Mouse (Mus musculus) gastrocnemius, postnatal 25 days (tissue): ENCODE measurements around the gene Ccdc71l. TPM values are rescaled to one million over a fixed set of nuclear protein-coding genes. Genes with fewer than 3 reads are reported as not detected.

Source experiments
- DNase-seq: peaks from one replicate; pipeline ENCODE4 v3.0.0; 2022
- long read RNA-seq, 2 experiments: library from polyadenylated mRNA; stranded (forward); transcript quantifications; one replicate each; pipeline ENCODE4 v2.0.0; 2021
- total RNA-seq, 2 experiments: library from RNA; stranded (reverse); gene quantifications; 1 replicate in 1 of 2; 2 replicates in 1 of 2; pipeline ENCODE4 v1.2.3; 2021

Gene Ccdc71l
- total RNA-seq = 1 to 10 TPM; 3.5 to 4.2 TPM
- long read RNA-seq, experiment 1, full-length matches to known transcripts = 5 of 5 reads
- long read RNA-seq, experiment 1, partial matches to known transcripts = 0 of 5 reads
- long read RNA-seq, experiment 1, other reads (novel, unspliced or antisense) = 0 of 5 reads
- long read RNA-seq, experiment 2, full-length matches to known transcripts = 13 of 13 reads
- long read RNA-seq, experiment 2, partial matches to known transcripts = 0 of 13 reads
- long read RNA-seq, experiment 2, other reads (novel, unspliced or antisense) = 0 of 13 reads

GRCm38 (mm10) chr12:32378528-32379295, at the start of gene Ccdc71l:
Gene Ccdc71l (plus strand): TSS chr12:32378704.
- peak; percentile 85 for DNase-seq

DNA sequence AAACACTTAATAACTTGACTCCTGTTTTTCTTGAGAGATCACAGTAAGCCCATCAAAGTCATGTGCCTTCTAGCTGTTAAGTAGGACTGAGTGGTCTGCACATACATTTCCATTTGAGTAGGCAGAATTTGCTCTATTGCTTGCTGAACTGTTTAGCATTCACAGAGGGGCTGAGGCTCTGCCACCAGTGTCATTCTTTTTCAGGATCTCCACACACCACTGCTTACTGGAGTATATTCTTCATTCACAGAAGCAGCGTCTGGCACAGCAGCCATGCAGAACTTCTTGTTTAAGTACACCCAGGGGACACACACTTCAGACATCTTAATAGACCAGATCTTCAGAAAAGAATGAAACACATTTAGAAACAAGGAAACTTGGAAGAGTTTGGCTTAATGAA, 39.4 kb upstream of the Ccdc71l start:
- no peak for DNase-seq

DNA sequence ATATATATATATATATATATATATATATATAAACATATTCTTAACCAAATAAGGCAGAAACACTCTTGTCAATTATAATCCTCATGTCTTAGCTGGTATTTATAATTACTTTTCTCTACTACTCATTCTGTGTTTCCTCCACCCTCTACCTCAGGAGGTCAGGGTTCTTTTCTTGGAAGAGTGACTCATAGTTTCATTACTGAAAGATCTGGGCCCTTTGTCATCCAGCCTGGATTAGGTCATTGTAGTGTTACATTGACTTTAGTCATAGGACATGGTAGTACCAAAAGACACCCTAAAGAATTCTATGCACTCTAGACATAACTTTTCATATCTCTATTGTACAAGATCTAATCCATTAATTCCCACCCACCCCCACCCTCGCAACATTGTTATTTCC, 35.0 kb upstream of the Ccdc71l start:
- DNase-seq = no peak

GRCm38 (mm10) chr12:32346121-32346520, 32.4 kb upstream of the Ccdc71l start:
- DNase-seq = no peak

DNA sequence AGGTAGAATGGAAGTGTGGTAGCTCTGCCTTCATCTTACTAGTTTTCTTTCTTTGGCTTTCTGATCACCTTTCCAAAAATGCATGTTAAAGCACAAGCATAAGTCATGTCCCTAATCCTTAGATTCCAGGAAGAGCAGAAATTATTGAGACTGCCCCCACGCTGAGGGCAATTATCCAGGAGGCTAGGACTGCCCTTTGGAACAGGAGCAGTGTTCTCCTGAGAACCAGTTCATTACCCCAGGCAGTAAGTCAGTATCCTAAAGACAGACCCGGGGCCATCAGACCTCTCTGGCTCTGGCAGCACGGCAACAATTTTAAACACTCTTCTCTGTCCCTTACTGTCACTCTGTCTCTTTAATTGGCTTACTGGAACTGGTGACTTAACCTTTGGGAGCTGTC, 30.0 kb upstream of the Ccdc71l start:
- DNase-seq = no peak

- DNase-seq = no peak
Observed at GRCm38 (mm10) chr12:32351874-32352273, 26.6 kb upstream of the Ccdc71l start.

DNA sequence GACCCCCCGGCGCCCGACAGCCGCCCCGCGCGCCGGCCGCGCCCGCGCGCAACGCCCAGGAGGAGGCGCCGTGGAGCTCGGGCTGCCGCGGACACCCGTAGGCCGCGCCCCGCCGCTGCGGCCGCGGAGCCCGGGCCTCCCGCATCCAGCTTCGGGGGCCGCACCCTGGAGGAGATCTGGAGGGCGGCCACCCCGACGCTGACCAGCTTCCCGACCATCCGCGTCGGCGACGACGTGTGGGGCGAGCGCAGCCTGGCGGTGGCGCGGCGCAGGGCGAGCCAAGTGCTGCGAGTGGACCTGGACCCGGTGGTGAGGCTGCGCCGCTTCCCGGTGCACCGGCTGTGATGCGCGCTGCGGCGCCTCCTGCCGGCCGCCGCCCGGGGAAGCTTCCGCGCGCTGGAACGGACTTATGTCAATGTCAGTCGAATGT, 807 bp downstream of the Ccdc71l start:
- peak; percentile 80 for DNase-seq

GRCm38 (mm10) chr12:32379731-32380130, 1.2 kb downstream of the Ccdc71l start:
- no peak for DNase-seq

- no peak for DNase-seq
Observed at GRCm38 (mm10) chr12:32380457-32380856, 2.0 kb downstream of the Ccdc71l start.

DNA sequence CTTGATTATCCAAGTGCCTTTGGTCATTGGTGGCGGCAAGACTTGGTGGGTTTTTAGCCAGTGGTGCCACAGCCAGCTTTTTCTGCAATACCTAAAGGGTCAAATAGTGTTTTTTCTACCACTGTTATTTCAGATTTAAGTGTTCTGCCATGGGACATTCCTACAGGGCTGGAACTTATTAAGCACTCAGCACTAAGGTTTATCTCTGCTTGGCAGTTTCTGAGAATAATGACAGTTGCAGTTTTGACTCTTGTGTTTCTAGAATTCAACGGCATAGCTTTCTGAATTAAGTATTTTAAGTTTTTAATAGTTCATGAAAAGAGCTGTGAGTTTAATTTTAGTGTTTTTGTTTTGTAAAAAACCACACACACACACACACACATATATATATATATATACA, 2.5 kb downstream of the Ccdc71l start:
- no peak for DNase-seq

DNA sequence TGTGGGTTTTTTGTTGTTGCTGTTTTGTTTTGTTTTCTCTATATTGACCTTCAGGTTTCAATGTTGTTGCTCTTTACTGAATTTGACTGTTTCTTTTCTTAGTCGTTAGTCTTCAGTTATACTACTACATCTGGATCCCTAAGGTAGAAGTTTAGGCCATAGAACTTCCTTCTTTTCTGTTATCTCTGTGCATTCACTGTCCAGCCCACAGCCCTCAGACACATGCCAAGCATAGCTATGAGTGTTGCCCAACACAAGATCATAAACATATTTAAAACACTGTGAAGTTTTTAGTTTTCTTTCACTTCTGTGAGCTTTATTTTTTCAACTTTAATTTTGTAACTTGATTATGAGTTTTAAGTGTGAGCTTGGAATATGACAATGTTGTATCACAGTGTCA, 41.0 kb downstream of the Ccdc71l start:
- no peak for DNase-seq

DNA sequence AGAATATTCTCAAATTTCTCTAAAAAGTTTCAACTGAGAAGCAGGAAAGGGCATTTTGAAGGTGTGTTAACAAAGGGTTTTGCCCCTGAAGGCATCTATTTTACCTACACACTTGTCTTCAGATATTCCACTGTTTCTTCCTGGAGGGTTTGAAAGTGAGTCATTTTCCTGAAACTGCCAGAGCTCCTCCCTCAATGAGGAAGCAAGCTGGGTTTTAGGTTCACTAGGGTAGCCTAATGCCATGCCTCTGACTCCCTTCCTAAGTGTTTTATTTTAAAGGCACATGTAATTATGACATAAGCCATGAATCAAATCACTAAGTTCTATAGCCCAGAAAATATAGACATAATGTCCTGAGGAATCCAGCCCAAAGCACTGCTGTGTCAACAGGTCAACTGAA, 49.3 kb downstream of the Ccdc71l start:
- DNase-seq = no peak

- no peak for DNase-seq
Observed at GRCm38 (mm10) chr12:32431004-32431403, 52.5 kb downstream of the Ccdc71l start.

Other genes starting within 250 kb of the Ccdc71l start
- 1 to 10 TPM in 1 of 2 experiments, under 1 TPM in 1; 0.69 to 1.2 TPM for gene Pik3cg, start 170.0 kb upstream of the Ccdc71l start, total RNA-seq